Mouse (Mus musculus) liver, adult 2 months (tissue): ENCODE data around the gene Cdk9.

ENCODE experiments used
- CTCF ChIP-seq: fragments of 200-500 bp; IDR thresholded peaks from 2 replicates; pipeline ENCODE4 v1.5.1; 2011; ENCODE audit warnings: low read depth, low read length, control low read depth
- POLR2A ChIP-seq: fragments of 200-500 bp; IDR thresholded peaks from 2 replicates; pipeline ENCODE4 v1.6.1; 2011; ENCODE audit warnings: low read length, control low read depth; ENCODE audit not compliant: insufficient read depth; ENCODE audit errors: extremely low read depth

- TF ChIP-seq CTCF (no peak), POLR2A (no peak)
Observed at GRCm38 (mm10) chr2:32712108-32712551, 746 bp downstream of the Cdk9 start.
